Mouse (Mus musculus) pancreas, adult 10 weeks (tissue): ENCODE measurements around the gene Hoxb13. TPM values are rescaled to one million over a fixed set of nuclear protein-coding genes. Genes with fewer than 3 reads are reported as not detected.

Experiments
- polyA plus RNA-seq: library from polyadenylated mRNA; stranded (reverse); fragments of 350-450 nt; fragmentation: Illumina TruSeq; extraction: RNeasy Lipid Tissue Mini Kit (QIAGEN cat#74804); gene quantifications from one replicate; pipeline ENCODE4 v1.2.3, GENCODE M21; 2015; ENCODE audit warnings: low read depth, low replicate concordance; ENCODE audit not compliant: insufficient read depth

Gene Hoxb13
- polyA plus RNA-seq, result not detected

GRCm38 (mm10) chr11:96193521-96194400, at the start of gene Hoxb13:
Gene Hoxb13 (plus strand): TSS chr11:96194316.

Other genes starting within 250 kb of the Hoxb13 start
- gene Igf2bp1, start 188.4 kb upstream of the Hoxb13 start, polyA plus RNA-seq, result not detected
- not detected for gene Gip, start 169.8 kb upstream of the Hoxb13 start, polyA plus RNA-seq
- gene Snf8, start 159.4 kb upstream of the Hoxb13 start, polyA plus RNA-seq, result 24.3 TPM
- 10.0 TPM for gene Ube2z, start 128.9 kb upstream of the Hoxb13 start, polyA plus RNA-seq
- 111 TPM for gene Atp5g1, start 118.6 kb upstream of the Hoxb13 start, polyA plus RNA-seq
- gene Calcoco2, start 82.4 kb upstream of the Hoxb13 start, polyA plus RNA-seq, result not detected
- 1.1 TPM for gene Ttll6, start 60.5 kb upstream of the Hoxb13 start, polyA plus RNA-seq
- 0.41 TPM for gene Hoxb9, start 77.1 kb downstream of the Hoxb13 start, polyA plus RNA-seq
- 0.50 TPM for gene Hoxb8, start 87.6 kb downstream of the Hoxb13 start, polyA plus RNA-seq
- 0.66 TPM for gene Hoxb7, start 92.3 kb downstream of the Hoxb13 start, polyA plus RNA-seq
- gene Hoxb6, start 98.2 kb downstream of the Hoxb13 start, polyA plus RNA-seq, result 2.0 TPM
- 2.0 TPM for gene Hoxb5, start 109.0 kb downstream of the Hoxb13 start, polyA plus RNA-seq
- gene Hoxb4, start 124.0 kb downstream of the Hoxb13 start, polyA plus RNA-seq, result 1.9 TPM
- 0.90 TPM for gene Hoxb3, start 129.0 kb downstream of the Hoxb13 start, polyA plus RNA-seq
- gene Hoxb2, start 156.2 kb downstream of the Hoxb13 start, polyA plus RNA-seq, result 2.9 TPM
- gene Hoxb1, start 171.4 kb downstream of the Hoxb13 start, polyA plus RNA-seq, result not detected